Mouse (Mus musculus): ENCODE data around the gene Mpc2.

Mpc2 gene

DNA sequence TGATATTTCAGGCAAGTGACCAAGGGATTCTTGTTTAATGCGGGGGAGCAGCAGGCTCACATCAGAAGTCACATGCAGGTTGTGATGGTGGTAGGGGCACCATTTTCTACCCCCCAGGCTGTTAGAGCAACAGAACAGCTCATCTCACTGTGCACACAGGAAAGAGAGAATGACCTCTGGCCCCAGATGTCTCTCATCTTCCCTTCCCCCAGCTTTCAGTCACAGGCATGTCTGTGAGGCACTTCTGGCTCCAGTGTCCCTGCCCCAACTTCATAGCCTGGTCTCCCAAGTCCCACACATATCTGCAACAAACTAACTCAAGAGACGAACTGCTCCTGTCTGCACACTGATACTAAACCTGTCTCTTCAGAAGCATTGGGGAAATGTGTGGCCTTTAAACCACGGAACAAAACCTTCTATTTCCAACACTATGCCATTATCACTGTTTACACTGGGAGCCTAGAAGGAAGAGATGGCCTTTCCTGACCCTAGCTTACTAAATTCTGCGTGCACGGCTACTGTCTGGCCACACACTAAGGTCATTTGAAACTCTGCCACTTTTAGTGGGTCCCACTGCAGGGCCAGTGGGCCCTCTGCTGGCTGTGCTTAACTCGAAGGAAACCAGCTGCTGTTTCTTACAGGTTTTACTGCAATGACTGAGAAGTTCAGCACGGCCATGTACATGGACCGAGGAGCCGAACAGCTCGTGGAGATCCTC, 43.0 kb downstream of the Mpc2 start:
- DNase-seq (ENCODE audit: low read depth, low spot score) = no peak

DNA sequence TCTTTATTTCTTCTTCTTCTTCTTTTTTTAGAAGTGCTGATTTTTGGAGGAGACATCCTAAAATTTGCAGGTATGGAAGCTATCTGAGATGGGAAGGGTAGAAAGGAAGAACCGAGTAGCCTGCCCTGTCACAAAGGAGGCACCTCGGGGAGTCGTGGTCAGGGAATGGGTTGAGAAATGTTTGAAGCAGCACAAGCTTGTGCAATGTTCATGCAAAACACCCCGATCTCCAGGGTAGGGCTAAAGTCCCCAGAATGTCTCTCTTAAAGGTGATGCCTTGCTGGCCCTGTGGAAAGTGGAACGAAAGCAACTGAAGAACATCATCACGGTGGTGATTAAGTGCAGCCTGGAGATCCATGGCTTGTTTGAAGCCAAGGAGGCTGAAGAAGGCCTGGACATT, 45.9 kb downstream of the Mpc2 start:
- DNase-seq (ENCODE audit: low read depth, low spot score) = no peak

DNA sequence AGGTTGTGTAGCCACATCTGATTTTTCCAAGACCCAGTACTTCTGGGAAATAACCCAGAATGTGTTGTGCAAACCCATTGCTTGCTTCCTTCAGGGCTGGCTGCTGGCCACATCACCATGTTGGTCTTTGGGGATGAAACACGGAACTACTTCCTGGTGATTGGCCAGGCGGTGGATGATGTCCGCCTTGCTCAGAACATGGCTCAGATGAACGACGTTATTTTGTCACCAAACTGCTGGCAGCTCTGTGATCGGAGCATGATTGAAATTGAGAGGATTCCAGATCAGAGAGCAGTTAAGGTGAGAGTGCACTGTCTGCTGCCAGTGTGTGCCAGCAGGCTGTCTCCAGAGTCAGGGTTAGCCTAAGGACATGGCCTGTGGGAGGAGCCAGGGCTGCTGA, 49.7 kb downstream of the Mpc2 start:
- DNase-seq (ENCODE audit: low read depth, low spot score) = no peak

DNA sequence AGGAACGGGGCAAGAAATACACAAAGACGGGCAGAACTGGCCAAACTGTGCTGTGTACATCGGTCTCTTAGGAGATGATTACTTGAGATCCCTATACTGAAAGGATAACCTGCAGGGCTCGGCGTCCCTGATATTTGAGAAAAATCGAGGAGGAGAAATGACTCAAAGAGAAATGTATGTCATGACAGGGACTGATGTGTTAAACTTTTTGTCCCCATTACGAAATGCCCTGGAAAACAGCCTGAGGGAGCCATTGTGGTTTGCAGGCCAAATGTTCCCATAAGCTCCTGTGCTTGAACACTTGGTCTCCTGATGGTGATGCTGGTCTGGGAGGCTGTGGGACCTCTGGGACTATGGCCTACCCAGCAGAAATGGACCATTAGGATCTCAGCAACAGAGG, 60.3 kb downstream of the Mpc2 start:
- DNase-seq (ENCODE audit: low read depth, low spot score) = no peak

All from ZHBTc4 (cell line).